Comparison of ENCODE assay signal across 28 mouse cellular contexts in genomic region chr3:135672135-135672534, GRCm38 (mm10). TPM values are rescaled to one million over a fixed set of nuclear protein-coding genes. Genes with fewer than 3 reads are reported as not detected.
DNase-seq lines count a peak whose midpoint lies in the region; ATAC-seq and TF ChIP-seq lines count a peak whose summit lies in the region.
"Had no signal": no experiment of that assay in that cellular context is flagged by ENCODE, and none has a peak within 500 bp of the region (broad histone marks: within the 10 kb centered on the region; RNA-seq: fewer than 3 reads in every experiment).

No protein-coding gene starts in this region.

- peaks cover 26% of the 10 kb centered on the region for H3K4me1 ChIP-seq in forebrain, embryonic 13.5 days
- peaks cover 20% of the 10 kb centered on the region for H3K4me1 ChIP-seq in forebrain, embryonic 15.5 days
- peaks cover 41% of the 10 kb centered on the region for H3K4me1 ChIP-seq in hindbrain, embryonic 13.5 days (replicated peaks)
- peaks cover 14% of the 10 kb centered on the region for H3K4me1 ChIP-seq in hindbrain, embryonic 16.5 days (ENCODE audit: control insufficient read depth, insufficient read depth, low read depth, low read length)
- peaks cover 38% of the 10 kb centered on the region for H3K4me1 ChIP-seq in neural tube, embryonic 13.5 days (replicated peaks)
- H3K4me1 ChIP-seq in small intestine, adult 2 months (ENCODE audit: control insufficient read depth, insufficient read depth, insufficient read length, low read length), result peaks cover 24% of the 10 kb centered on the region; the same call in 1 of the 2 replicates

- no peaks in the 10 kb centered on the region; the same call in 1 of the 2 replicates for H3K9me3 ChIP-seq in forebrain, embryonic 13.5 days (replicated peaks)
- H3K9me3 ChIP-seq in forebrain, embryonic 15.5 days, result no peaks in the 10 kb centered on the region
- H3K9me3 ChIP-seq in hindbrain, embryonic 13.5 days, result no peaks in the 10 kb centered on the region
- no peaks in the 10 kb centered on the region for H3K9me3 ChIP-seq in hindbrain, embryonic 16.5 days (ENCODE audit: control insufficient read depth, low read length)
- no peaks in the 10 kb centered on the region for H3K9me3 ChIP-seq in neural tube, embryonic 13.5 days
- H3K9me3 ChIP-seq: heart, embryonic 15.5 days; hindbrain, embryonic 15.5 days; intestine, embryonic 15.5 days; limb, embryonic 12.5 days; liver, embryonic 12.5 days had no signal

- DNase-seq in neural tube, embryonic 10.5 days (ENCODE audit: extremely low spot score, low spot score), result no peak
- no peak for DNase-seq in testis, postnatal 10 days (ENCODE audit: low spot score)
- DNase-seq: adrenal gland, postnatal 14 days; cerebellum, adult 11-12 months; cerebellum, adult 9-11 months; embryo, embryonic 11 days; gastrocnemius, postnatal 10 days; kidney, adult 2 months; kidney, postnatal 36 days; liver, postnatal 0 days; thymus, adult 18-20 months; thymus, postnatal 25 days had no signal

- H3K9ac ChIP-seq in forebrain, embryonic 13.5 days, result no peak overlapping the region
- no peak overlapping the region for H3K9ac ChIP-seq in forebrain, embryonic 15.5 days (replicated peaks)
- no peak overlapping the region for H3K9ac ChIP-seq in hindbrain, embryonic 13.5 days
- no peak overlapping the region for H3K9ac ChIP-seq in hindbrain, embryonic 16.5 days (ENCODE audit: low read depth, low read length)
- no peak overlapping the region for H3K9ac ChIP-seq in neural tube, embryonic 13.5 days
- H3K9ac ChIP-seq: heart, embryonic 15.5 days; hindbrain, embryonic 15.5 days; intestine, embryonic 15.5 days; limb, embryonic 12.5 days; liver, embryonic 12.5 days; liver, postnatal 0 days had no signal

- WGBS in forebrain, embryonic 13.5 days, result 64% methylated on average over 5 of the region's 5 CpGs
- 36% methylated on average over 5 of the region's 5 CpGs for WGBS in forebrain, embryonic 15.5 days
- WGBS in hindbrain, embryonic 13.5 days, result 42% methylated on average over 5 of the region's 5 CpGs
- 40% methylated on average over 5 of the region's 5 CpGs for WGBS in hindbrain, embryonic 16.5 days
- WGBS in neural tube, embryonic 13.5 days, result 41% methylated on average over 5 of the region's 5 CpGs
- WGBS in small intestine, adult 2 months, result 83% methylated on average over 5 of the region's 5 CpGs

- no peaks in the 10 kb centered on the region for H3K27me3 ChIP-seq in forebrain, embryonic 13.5 days
- H3K27me3 ChIP-seq in forebrain, embryonic 15.5 days, result no peaks in the 10 kb centered on the region
- H3K27me3 ChIP-seq in hindbrain, embryonic 13.5 days, result no peaks in the 10 kb centered on the region
- no peaks in the 10 kb centered on the region for H3K27me3 ChIP-seq in hindbrain, embryonic 16.5 days (replicated peaks; ENCODE audit: control insufficient read depth, insufficient read depth, low read length)
- H3K27me3 ChIP-seq in neural tube, embryonic 13.5 days, result no peaks in the 10 kb centered on the region
- H3K27me3 ChIP-seq in small intestine, adult 2 months (ENCODE audit: control insufficient read depth, insufficient read depth, low read length), result no peaks in the 10 kb centered on the region
- H3K27me3 ChIP-seq: heart, embryonic 15.5 days; hindbrain, embryonic 15.5 days; intestine, embryonic 15.5 days; limb, embryonic 12.5 days; liver, embryonic 12.5 days; Patski had no signal

- H3K4me2 ChIP-seq in forebrain, embryonic 13.5 days, result no peak overlapping the region
- H3K4me2 ChIP-seq in forebrain, embryonic 15.5 days (replicated peaks), result no peak overlapping the region
- H3K4me2 ChIP-seq in hindbrain, embryonic 13.5 days, result no peak overlapping the region
- H3K4me2 ChIP-seq in hindbrain, embryonic 16.5 days (ENCODE audit: low read length), result no peak overlapping the region
- H3K4me2 ChIP-seq in neural tube, embryonic 13.5 days, result no peak overlapping the region
- H3K4me2 ChIP-seq: heart, embryonic 15.5 days; hindbrain, embryonic 15.5 days; intestine, embryonic 15.5 days; limb, embryonic 12.5 days; liver, embryonic 12.5 days had no signal

- no peak overlapping the region for H3K27ac ChIP-seq in forebrain, embryonic 13.5 days
- H3K27ac ChIP-seq in forebrain, embryonic 15.5 days (replicated peaks), result no peak overlapping the region
- H3K27ac ChIP-seq in hindbrain, embryonic 13.5 days, result 0 out of 2 replicates have a peak overlapping the region, but pooled peaks have one; percentile 55
- H3K27ac ChIP-seq in hindbrain, embryonic 16.5 days (ENCODE audit: low read depth, low read length), result no peak overlapping the region
- no peak overlapping the region for H3K27ac ChIP-seq in neural tube, embryonic 13.5 days (replicated peaks)
- H3K27ac ChIP-seq in small intestine, adult 2 months (ENCODE audit: insufficient read depth, low read depth, low read length), result 0 out of 2 replicates have a peak overlapping the region, but pooled peaks have one; percentile 35
- H3K27ac ChIP-seq: intestine, embryonic 15.5 days; left cerebral cortex, adult 2 months; limb, embryonic 12.5 days; liver, embryonic 12.5 days; macrophage had no signal

- no peaks in the 10 kb centered on the region for H3K36me3 ChIP-seq in forebrain, embryonic 13.5 days (ENCODE audit: poor library complexity, severe bottlenecking)
- H3K36me3 ChIP-seq in forebrain, embryonic 15.5 days, result no peaks in the 10 kb centered on the region
- no peaks in the 10 kb centered on the region for H3K36me3 ChIP-seq in hindbrain, embryonic 13.5 days
- no peaks in the 10 kb centered on the region for H3K36me3 ChIP-seq in hindbrain, embryonic 16.5 days (ENCODE audit: control insufficient read depth, insufficient read depth, low read length)
- H3K36me3 ChIP-seq in neural tube, embryonic 13.5 days, result no peaks in the 10 kb centered on the region
- H3K36me3 ChIP-seq in small intestine, adult 2 months (ENCODE audit: control insufficient read depth, insufficient read depth, low read length), result peaks cover 7% of the 10 kb centered on the region; the same call in 1 of the 2 replicates
- H3K36me3 ChIP-seq: hindbrain, embryonic 15.5 days; intestine, embryonic 15.5 days had no signal

- no peak for TF ChIP-seq POLR2A in small intestine, adult 2 months (IDR thresholded peaks at IDR 0.05; ENCODE audit: low read depth, low read length)

- H3K4me3 ChIP-seq in forebrain, embryonic 13.5 days, result no peak overlapping the region
- H3K4me3 ChIP-seq in forebrain, embryonic 15.5 days, result no peak overlapping the region
- no peak overlapping the region for H3K4me3 ChIP-seq in hindbrain, embryonic 13.5 days
- H3K4me3 ChIP-seq in hindbrain, embryonic 16.5 days (ENCODE audit: low read length), result no peak overlapping the region
- no peak overlapping the region for H3K4me3 ChIP-seq in neural tube, embryonic 13.5 days
- no peak overlapping the region for H3K4me3 ChIP-seq in small intestine, adult 2 months (ENCODE audit: low read depth, low read length)
- H3K4me3 ChIP-seq: heart, embryonic 15.5 days; hindbrain, embryonic 15.5 days; intestine, embryonic 15.5 days; layer of hippocampus, adult 2 months; left cerebral cortex, adult 2 months; limb, embryonic 12.5 days; liver, embryonic 12.5 days had no signal

- no peak for TF ChIP-seq CTCF in small intestine, adult 2 months (IDR thresholded peaks at IDR 0.05; ENCODE audit: extremely low read depth, insufficient read length, insufficient replicate concordance, low read depth, low read length)

- ATAC-seq in forebrain, embryonic 13.5 days, result peak; percentile 61
- no peak for ATAC-seq in forebrain, embryonic 15.5 days (replicated peaks)
- peak; percentile 24; the same call in 1 of the 2 replicates for ATAC-seq in hindbrain, embryonic 13.5 days (ENCODE audit: low FRiP score)
- no peak for ATAC-seq in hindbrain, embryonic 16.5 days
- peak; percentile 54; the same call in 1 of the 2 replicates for ATAC-seq in neural tube, embryonic 13.5 days (ENCODE audit: low read depth)
- ATAC-seq: intestine, embryonic 15.5 days; liver, embryonic 12.5 days; liver, postnatal 0 days; midbrain, embryonic 16.5 days had no signal

RNA-seq across cellular contexts. Expression of gene Nfkb1, which starts 19.2 kb away (rescaled TPM):
- 8.0 and 8.3 TPM in 2 replicates for polyA plus RNA-seq in forebrain, embryonic 13.5 days (2015; fragmentation: Nextera tagmentation; extraction: Ambion mirVana)
- 5.9 and 7.1 TPM in 2 replicates for polyA plus RNA-seq in forebrain, embryonic 15.5 days (2015; fragmentation: Nextera tagmentation; extraction: Ambion mirVana)
- polyA plus RNA-seq in hindbrain, embryonic 13.5 days (2015; fragmentation: Nextera tagmentation; extraction: Ambion mirVana), result 8.0 and 8.2 TPM in 2 replicates
- polyA plus RNA-seq in hindbrain, embryonic 16.5 days (2015; fragmentation: Nextera tagmentation; extraction: Ambion mirVana), result 7.5 and 7.8 TPM in 2 replicates
- 7.8 and 8.4 TPM in 2 replicates for polyA plus RNA-seq in neural tube, embryonic 13.5 days (2015; fragmentation: Nextera tagmentation; extraction: Ambion mirVana)
- 34.9 and 94.2 TPM in 2 replicates for polyA plus RNA-seq in small intestine, adult 2 months (2012; rRNA removed)

Comparison
In these comparisons a context has a peak if more than half of its experiments do, and no peak if none do; other contexts are left out.
1. ATAC-seq: peak in forebrain, embryonic 13.5 days (single experiment), hindbrain, embryonic 13.5 days (single experiment) and neural tube, embryonic 13.5 days (single experiment); none in forebrain, embryonic 15.5 days (single experiment) and hindbrain, embryonic 16.5 days (single experiment).
2. H3K27ac ChIP-seq: peak in hindbrain, embryonic 13.5 days (single experiment) and small intestine, adult 2 months (single experiment); none in forebrain, embryonic 13.5 days (single experiment), forebrain, embryonic 15.5 days (single experiment), hindbrain, embryonic 16.5 days (single experiment) and neural tube, embryonic 13.5 days (single experiment).